Mouse (Mus musculus): ENCODE data around the gene Apeh.
A peak's percentile ranks its signal among the peaks of the same experiment; 100 is the strongest.

The Apeh gene

GRCm38 (mm10) chr9:108052411-108052810 is 42.0 kb downstream of the Apeh start:
- DNase-seq (ENCODE audit: low read depth, low spot score): no peak

- no peak for DNase-seq (ENCODE audit: low read depth, low spot score)
These were observed 42.5 kb downstream of the Apeh start for GRCm38 (mm10) chr9:108051931-108052220.

GRCm38 (mm10) chr9:108051184-108051930 is 43.0 kb downstream of the Apeh start:
- DNase-seq (ENCODE audit: low read depth, low spot score): no peak

GRCm38 (mm10) chr9:108049561-108050251 is 44.7 kb downstream of the Apeh start:
- DNase-seq (ENCODE audit: low read depth, low spot score): no peak

GRCm38 (mm10) chr9:108049016-108049455 is 45.4 kb downstream of the Apeh start, which contains the start of gene Gmppb:
Gene Gmppb (plus strand): TSS chr9:108049242.
- DNase-seq (ENCODE audit: low read depth, low spot score): peak; percentile 97

- DNase-seq (ENCODE audit: low read depth, low spot score): peak; percentile 40
These were observed 45.8 kb downstream of the Apeh start for GRCm38 (mm10) chr9:108048566-108048955.

GRCm38 (mm10) chr9:108047601-108048565 is 46.5 kb downstream of the Apeh start:
- no peak for DNase-seq (ENCODE audit: low read depth, low spot score)

- no peak for DNase-seq (ENCODE audit: low read depth, low spot score)
These were observed 47.8 kb downstream of the Apeh start for GRCm38 (mm10) chr9:108046582-108046981.

- no peak for DNase-seq (ENCODE audit: low read depth, low spot score)
These were observed 49.5 kb downstream of the Apeh start for GRCm38 (mm10) chr9:108044751-108045492.

Data from skeletal muscle tissue, adult 2 months (tissue).